Mouse (Mus musculus) embryonic facial prominence, embryonic 15.5 days (tissue): ENCODE results near the gene Ticam1. TPM values are rescaled to one million over a fixed set of nuclear protein-coding genes. Genes with fewer than 3 reads are reported as not detected.
A peak's percentile ranks its signal among the peaks of the same experiment; 100 is the strongest.

Source experiments
- ATAC-seq: fragments of 200-750 bp; cut with Nextera tagmentation; 2 replicates; pipeline ENCODE4 v1.8.0; 2017; ENCODE audit warnings: low read depth, moderate TSS enrichment; ENCODE audit not compliant: insufficient number of reproducible peaks, low FRiP score, low TSS enrichment
- H3K27ac ChIP-seq: fragments of 300-500 bp; sonication (generic); replicated peaks from 2 replicates; pipeline ENCODE4 v1.5.1; 2015; ENCODE audit warnings: mild to moderate bottlenecking, inconsistent platforms
- H3K27me3 ChIP-seq: fragments of 300-500 bp; sonication (generic); 2 replicates; pipeline ENCODE4 v1.6.1; 2015; ENCODE audit warnings: inconsistent platforms
- H3K36me3 ChIP-seq: fragments of 300-500 bp; sonication (generic); 2 replicates; pipeline ENCODE4 v1.6.1; 2015; ENCODE audit warnings: mild to moderate bottlenecking, inconsistent platforms
- H3K4me1 ChIP-seq: fragments of 300-500 bp; sonication (generic); 2 replicates; pipeline ENCODE4 v1.6.1; 2015; ENCODE audit warnings: inconsistent platforms
- H3K4me2 ChIP-seq: fragments of 300-500 bp; sonication (generic); replicated peaks from 2 replicates; pipeline ENCODE4 v1.6.1; 2015; ENCODE audit warnings: mild to moderate bottlenecking, inconsistent platforms
- H3K4me3 ChIP-seq: fragments of 300-500 bp; sonication (generic); replicated peaks from 2 replicates; pipeline ENCODE4 v1.5.1; 2015; ENCODE audit warnings: mild to moderate bottlenecking, inconsistent platforms
- H3K9ac ChIP-seq: fragments of 300-500 bp; sonication (generic); 2 replicates; pipeline ENCODE4 v1.6.1; 2015; ENCODE audit warnings: inconsistent platforms
- H3K9me3 ChIP-seq: fragments of 300-500 bp; sonication (generic); replicated peaks from 2 replicates; pipeline ENCODE4 v1.6.1; 2016; ENCODE audit warnings: inconsistent platforms
- WGBS: fragments of 180-500 bp; shearing (Covaris S2); methylation state at CpG from one replicate; pipeline ENCODE4 v1.1.7; 2015; 5-methylcytosine and 5-hydroxymethylcytosine counted together
- polyA plus RNA-seq: library from polyadenylated mRNA; unstranded; fragments of >200 nt; fragmentation: Nextera tagmentation; extraction: Ambion mirVana; gene quantifications from 2 replicates; pipeline ENCODE4 v1.2.1, GENCODE M21; 2015

Gene Ticam1
- polyA plus RNA-seq: 6.7 and 7.4 TPM in 2 replicates

DNA sequence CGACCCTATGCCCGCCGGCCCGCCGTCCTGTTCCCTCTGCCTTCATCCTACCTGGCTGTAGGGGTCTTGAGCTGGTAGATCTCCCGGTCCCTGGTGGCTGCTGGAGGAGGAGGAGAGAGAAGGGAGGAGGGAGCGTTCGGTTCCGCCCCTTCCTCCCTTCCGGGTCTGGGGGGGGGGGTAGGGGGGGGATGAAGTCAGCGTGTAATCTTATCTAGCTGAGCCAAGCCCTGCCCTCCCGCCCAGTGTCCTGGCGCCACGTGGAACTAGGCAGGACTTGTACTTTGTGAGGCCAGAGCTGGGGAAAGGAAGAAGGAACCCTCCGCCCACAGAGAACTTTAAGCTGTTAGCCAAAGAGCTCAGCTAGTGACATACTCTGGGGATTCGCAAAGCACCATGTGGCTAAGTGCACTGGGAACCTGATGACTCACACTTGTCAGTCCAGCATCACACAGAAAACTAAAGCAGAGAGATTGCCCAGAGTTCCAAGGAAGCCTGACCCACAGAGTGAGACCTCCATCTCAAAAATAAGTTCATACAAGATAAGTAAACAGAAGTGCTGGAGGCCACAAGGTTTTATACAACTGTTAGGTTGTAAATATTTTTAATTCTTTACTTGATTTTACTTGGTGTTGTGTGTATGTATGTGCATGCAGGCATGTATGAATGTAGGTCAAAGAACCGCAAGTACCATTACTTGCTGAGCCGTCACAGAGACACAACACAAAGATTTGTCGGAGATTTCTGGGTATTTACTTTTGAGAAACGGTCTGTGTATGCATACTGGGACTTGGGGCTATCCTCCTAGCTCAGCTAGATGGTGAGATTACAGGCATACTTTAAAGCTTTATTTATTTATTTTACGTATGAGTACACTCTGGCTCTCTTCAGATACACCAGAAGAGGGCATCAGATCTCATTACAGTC, at the start of gene Ticam1:
Gene Ticam1, minus strand, starts transcription at position 144 of the 924 bp plus-strand sequence.
- peak within 1 kb of the TSS; percentile 86 for H3K27ac ChIP-seq
- no peaks in the 10 kb centered on the region for H3K27me3 ChIP-seq
- ATAC-seq: peak; percentile 92
- WGBS: 3% methylated on average over 21 of the region's 21 CpGs
- peaks cover 50% of the 10 kb centered on the region for H3K4me1 ChIP-seq
- no peaks in the 10 kb centered on the region for H3K9me3 ChIP-seq
- H3K36me3 ChIP-seq: peaks cover 37% of the 10 kb centered on the region
- peak within 1 kb of the TSS; percentile 50 for H3K9ac ChIP-seq
- peak within 1 kb of the TSS; percentile 56 for H3K4me2 ChIP-seq
- peak within 1 kb of the TSS; percentile 53 for H3K4me3 ChIP-seq

DNA sequence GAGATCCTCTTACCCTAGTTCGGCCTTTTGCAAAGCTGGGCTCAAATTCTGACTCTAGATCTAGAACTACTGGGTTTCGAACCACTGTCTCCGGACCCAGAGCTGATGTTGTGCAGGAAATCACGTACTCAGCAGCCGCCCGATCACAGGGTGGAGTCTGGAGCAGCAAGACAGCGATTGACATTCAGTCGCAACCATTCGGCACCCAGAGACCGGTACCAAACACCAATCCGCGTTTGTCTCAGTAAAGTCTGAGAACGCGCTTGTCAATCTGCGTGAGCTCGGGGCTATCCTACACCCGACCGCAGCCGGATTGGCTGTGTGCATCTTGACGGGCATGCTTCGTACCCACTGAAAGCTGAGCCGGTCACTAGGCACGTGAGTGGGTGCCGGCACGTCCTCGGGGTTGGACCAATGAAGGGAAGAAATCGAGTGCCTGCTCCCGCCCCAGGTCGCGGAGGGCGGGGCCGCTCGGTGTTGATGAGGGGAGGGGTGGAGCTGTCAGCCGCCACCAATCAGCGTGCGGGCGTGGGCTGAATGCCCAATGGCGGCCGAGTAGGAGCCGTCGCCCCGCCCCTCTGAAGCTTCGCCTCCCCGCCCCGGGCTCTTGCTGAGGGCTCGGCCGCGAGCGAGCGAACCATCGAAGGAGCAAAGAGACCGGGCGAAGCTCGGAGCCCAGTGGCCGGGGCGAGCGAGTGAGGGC, 49.0 kb upstream of the Ticam1 start, which contains the start of gene Kdm4b:
Gene Kdm4b, plus strand, starts transcription at position 613 of the 703 bp plus-strand sequence.
- H3K4me3 ChIP-seq: peak within 1 kb of the TSS; percentile 91
- H3K9ac ChIP-seq: peak within 1 kb of the TSS; percentile 87
- peaks cover 40% of the 10 kb centered on the region for H3K4me1 ChIP-seq
- no peaks in the 10 kb centered on the region for H3K27me3 ChIP-seq
- ATAC-seq: peak; percentile 99
- peak within 1 kb of the TSS; percentile 97 for H3K27ac ChIP-seq
- H3K36me3 ChIP-seq: peaks cover 17% of the 10 kb centered on the region
- H3K9me3 ChIP-seq: no peaks in the 10 kb centered on the region
- under 1% methylated on average over 55 of the region's 57 CpGs for WGBS
- H3K4me2 ChIP-seq: peak within 1 kb of the TSS; percentile 81

DNA sequence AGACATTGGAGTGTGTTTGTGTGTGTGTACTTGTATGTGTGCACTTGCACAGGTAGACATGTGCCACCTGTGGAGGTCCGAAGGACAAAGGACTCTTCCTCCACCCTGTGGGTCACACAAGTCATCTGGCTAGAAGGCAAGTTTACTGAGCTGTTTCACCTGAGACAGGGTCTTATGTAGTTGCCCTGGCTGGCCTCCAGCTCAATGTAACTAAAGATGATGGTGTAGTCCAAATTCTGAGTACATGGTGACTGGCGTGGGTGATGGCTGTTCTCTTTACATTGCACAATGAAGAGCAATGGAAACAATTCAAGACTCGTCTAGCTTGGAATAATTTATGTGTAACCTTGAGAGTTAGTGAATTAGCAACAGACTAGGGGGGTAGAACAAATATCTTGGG, 47.8 kb upstream of the Ticam1 start:
- no peak for ATAC-seq
- Histone ChIP-seq H3K27me3 (no peaks in the 10 kb centered on the region), H3K36me3 (peaks cover 29% of the 10 kb centered on the region), H3K9ac (no peak overlapping the region), H3K4me3 (no peak overlapping the region), H3K27ac (0 out of 2 replicates have a peak overlapping the region, but pooled peaks have one; percentile 92), H3K4me2 (no peak overlapping the region), H3K4me1 (peaks cover 29% of the 10 kb centered on the region), H3K9me3 (no peaks in the 10 kb centered on the region)
- 60% methylated on average over 3 of the region's 3 CpGs for WGBS

DNA sequence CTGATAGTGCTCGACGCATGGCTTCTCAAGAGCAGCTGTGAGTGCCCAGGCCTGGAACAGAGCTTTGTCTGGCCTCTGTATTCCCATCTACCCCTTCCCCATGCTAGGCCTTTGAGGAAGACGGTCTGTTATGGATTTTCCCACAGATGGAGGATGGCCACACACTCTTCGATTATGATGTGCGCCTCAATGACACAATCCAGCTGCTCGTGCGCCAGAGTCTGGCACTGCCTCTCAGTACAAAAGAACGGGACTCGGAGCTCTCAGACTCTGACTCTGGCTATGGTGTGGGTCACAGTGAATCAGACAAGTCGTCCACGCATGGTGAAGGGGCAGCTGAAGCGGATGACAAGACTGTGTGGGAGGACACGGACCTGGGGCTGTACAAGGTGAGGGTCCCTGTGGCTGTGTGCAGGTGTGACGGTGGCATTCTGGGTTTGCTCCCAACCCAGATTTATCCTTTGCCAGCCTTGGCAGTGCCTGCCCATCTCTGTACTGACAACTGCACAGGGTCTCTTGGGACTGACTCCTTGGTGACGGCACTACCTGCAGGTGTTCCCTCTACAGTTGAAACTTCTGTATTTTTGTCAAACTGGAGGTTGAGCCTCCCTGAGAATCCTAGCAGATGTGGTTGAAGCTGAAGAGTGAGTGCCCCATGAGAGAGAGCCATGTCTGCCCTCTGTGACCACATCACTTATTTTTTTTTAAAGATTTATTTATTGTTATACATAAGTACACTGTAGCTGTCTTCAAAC, 32.8 kb upstream of the Ticam1 start:
- Histone ChIP-seq H3K9me3 (no peaks in the 10 kb centered on the region), H3K9ac (no peak overlapping the region)
- ATAC-seq: no peak

DNA sequence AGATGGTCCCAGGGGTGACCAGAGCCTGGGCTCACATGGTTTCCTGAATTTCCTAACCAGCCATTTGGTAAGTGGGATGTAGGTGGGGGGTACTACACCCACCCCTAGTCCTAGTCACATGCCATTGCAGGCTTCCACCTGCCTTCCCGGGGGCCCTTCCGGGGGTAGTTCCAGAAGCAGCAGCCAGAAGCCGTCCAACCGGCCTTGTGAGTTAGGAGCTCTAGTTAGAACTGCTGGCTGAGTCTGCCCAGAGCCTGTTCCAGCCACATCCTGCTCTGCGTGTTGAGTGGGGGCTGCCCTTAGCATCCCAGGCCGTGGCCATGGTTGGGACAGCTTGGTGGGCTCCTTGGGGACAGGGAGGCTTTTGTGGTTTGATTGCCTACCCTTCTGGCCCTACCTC, 31.5 kb upstream of the Ticam1 start:
- peaks cover 46% of the 10 kb centered on the region for H3K36me3 ChIP-seq
- peaks cover 51% of the 10 kb centered on the region for H3K4me1 ChIP-seq
- H3K27ac ChIP-seq: peak overlapping the region; percentile 55
- 0 out of 2 replicates have a peak overlapping the region, but pooled peaks have one; percentile 0 for H3K4me3 ChIP-seq
- no peak overlapping the region for H3K4me2 ChIP-seq
- 73% methylated on average over 6 of the region's 6 CpGs for WGBS
- ATAC-seq: 0 out of 2 replicates have a peak, but pooled peaks have one; percentile 15
- H3K9me3 ChIP-seq: no peaks in the 10 kb centered on the region
- no peaks in the 10 kb centered on the region for H3K27me3 ChIP-seq
- no peak overlapping the region for H3K9ac ChIP-seq

More for the DNA sequence above, 32.8 kb upstream of the Ticam1 start:
- H3K27me3 ChIP-seq: no peaks in the 10 kb centered on the region
- H3K36me3 ChIP-seq: peaks cover 58% of the 10 kb centered on the region
- H3K27ac ChIP-seq: peak overlapping the region; percentile 55; the same call in 1 of the 2 replicates
- H3K4me3 ChIP-seq: no peak overlapping the region
- 79% methylated on average over 15 of the region's 15 CpGs for WGBS
- peaks cover 43% of the 10 kb centered on the region for H3K4me1 ChIP-seq
- no peak overlapping the region for H3K4me2 ChIP-seq

DNA sequence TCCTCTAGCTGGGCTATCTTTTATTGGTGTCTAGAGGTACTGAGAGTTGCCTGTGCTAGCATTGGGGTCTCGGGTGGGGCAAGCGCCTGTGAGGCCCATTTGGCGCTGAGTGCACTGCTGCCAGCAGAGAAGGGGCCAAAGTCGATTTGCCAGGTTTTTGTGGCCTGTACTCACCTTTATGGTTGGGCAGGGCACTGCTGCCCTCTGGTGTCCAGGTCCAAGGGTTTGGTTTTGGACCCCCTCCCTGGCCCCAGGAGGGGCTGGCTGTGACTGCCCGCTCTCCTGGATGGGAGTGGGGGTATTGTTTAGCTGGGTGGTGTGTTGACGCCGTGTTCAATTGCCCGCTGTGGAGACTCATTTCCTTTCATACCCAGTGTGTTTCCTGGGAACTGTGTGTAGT, 29.2 kb upstream of the Ticam1 start:
- Histone ChIP-seq H3K36me3 (peaks cover 25% of the 10 kb centered on the region), H3K27me3 (no peaks in the 10 kb centered on the region), H3K4me1 (peaks cover 59% of the 10 kb centered on the region), H3K9ac (no peak overlapping the region), H3K9me3 (no peaks in the 10 kb centered on the region), H3K27ac (0 out of 2 replicates have a peak overlapping the region, but pooled peaks have one; percentile 51), H3K4me2 (peak overlapping the region; percentile 100), H3K4me3 (peak overlapping the region; percentile 77)
- 62% methylated on average over 8 of the region's 8 CpGs for WGBS
- ATAC-seq: no peak

DNA sequence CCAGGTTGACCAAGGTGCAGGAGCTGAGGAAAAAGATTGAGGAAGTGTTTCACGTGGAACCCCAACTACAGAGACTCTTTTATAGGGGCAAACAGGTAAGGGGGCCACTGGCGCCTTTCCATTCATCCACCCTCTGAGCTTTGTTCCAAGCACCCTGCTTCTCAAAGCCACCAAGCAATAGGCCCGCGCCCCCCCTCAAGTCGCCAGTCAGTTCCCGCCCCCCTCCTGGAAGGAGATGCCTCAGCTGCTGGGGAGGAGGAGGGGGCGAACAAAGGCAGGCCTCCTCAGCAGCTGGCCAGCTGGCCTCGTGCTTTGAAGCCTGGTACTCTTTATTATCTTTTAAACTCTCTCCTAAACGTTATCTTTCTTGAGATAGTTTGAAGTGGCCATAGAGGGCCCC, 28.6 kb upstream of the Ticam1 start:
- peak overlapping the region; percentile 51; the same call in 1 of the 2 replicates for H3K27ac ChIP-seq
- H3K4me1 ChIP-seq: peaks cover 59% of the 10 kb centered on the region
- WGBS: 17% methylated on average over 9 of the region's 9 CpGs
- no peaks in the 10 kb centered on the region for H3K9me3 ChIP-seq
- no peaks in the 10 kb centered on the region for H3K27me3 ChIP-seq
- peaks cover 18% of the 10 kb centered on the region for H3K36me3 ChIP-seq
- peak overlapping the region; percentile 77 for H3K4me3 ChIP-seq
- no peak for ATAC-seq
- H3K9ac ChIP-seq: peak overlapping the region; percentile 64
- H3K4me2 ChIP-seq: peak overlapping the region; percentile 100

DNA sequence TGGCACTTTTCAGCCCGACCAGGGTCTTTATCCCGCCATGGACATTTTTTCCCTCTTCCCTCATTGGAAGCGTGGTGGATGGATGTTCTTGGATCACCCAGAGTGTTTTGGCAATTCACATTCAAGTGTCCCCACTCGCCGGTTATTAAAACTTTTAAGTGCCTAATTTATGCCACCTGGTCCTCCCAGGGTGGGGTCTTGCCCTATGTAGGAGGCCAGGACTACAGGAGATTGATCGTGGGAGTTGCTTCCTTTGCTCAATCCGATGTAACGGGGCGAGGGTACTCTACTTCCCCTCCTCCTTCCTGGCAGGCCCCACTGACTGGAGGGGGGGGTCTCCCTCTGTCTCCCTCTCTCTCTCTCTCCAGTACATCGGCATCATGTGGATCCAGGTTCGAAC, 28.1 kb upstream of the Ticam1 start:
- H3K4me3 ChIP-seq: peak overlapping the region; percentile 77
- H3K27me3 ChIP-seq: no peaks in the 10 kb centered on the region
- no peaks in the 10 kb centered on the region for H3K9me3 ChIP-seq
- ATAC-seq: no peak
- H3K36me3 ChIP-seq: peaks cover 16% of the 10 kb centered on the region; the same call in 1 of the 2 replicates
- WGBS: 8% methylated on average over 11 of the region's 11 CpGs
- H3K4me2 ChIP-seq: peak overlapping the region; percentile 100
- peak overlapping the region; percentile 64 for H3K9ac ChIP-seq
- peak overlapping the region; percentile 51; the same call in 1 of the 2 replicates for H3K27ac ChIP-seq
- H3K4me1 ChIP-seq: peaks cover 59% of the 10 kb centered on the region

DNA sequence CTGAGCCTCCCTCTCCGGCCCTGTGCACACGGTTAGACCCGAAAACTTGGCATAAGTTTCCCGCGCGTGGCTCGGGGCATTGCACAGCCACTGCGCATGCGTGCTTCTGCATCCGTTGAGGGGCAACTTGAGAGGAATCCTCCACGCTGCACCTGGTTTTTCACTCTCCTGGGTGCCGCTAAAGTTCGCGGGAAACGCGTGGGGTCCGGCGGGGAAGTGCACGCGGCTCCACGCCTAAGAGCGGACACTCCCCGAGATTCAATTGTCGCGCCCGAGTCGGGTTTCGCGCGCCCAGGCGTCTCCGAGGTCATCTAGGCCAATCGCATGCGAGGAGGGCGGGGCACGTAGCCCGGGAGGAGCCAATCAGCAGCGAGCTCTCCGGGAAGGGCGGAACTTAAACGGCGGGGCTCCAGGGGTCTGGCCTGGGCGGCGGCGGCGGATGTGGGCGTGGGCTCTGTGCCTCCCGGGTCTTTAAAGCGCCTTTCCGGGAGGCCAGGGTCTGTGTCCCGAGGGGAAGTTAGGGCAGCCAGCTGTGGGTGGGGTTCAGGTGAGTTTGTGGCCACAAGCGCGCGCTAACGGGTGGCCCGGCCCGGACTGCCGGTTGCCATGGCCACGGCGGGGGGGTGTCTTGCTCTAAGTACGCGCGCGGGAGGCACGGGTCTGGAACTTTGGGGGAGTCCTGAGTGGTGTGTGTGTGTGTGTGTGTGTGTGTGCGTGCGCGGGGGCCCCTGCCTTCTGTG, 27.4 kb upstream of the Ticam1 start:
- H3K4me1 ChIP-seq: peaks cover 59% of the 10 kb centered on the region
- under 1% methylated on average over 68 of the region's 68 CpGs for WGBS
- peak overlapping the region; percentile 100 for H3K4me2 ChIP-seq
- peak overlapping the region; percentile 77 for H3K4me3 ChIP-seq
- ATAC-seq: peak; percentile 94
- no peaks in the 10 kb centered on the region for H3K9me3 ChIP-seq
- H3K27ac ChIP-seq: peak overlapping the region; percentile 89
- H3K36me3 ChIP-seq: peaks cover 11% of the 10 kb centered on the region; the same call in 1 of the 2 replicates
- no peaks in the 10 kb centered on the region for H3K27me3 ChIP-seq
- peak overlapping the region; percentile 64 for H3K9ac ChIP-seq
